Mouse (Mus musculus): Measurements from ENCODE around the gene Rab22a. TPM values are rescaled to one million over a fixed set of nuclear protein-coding genes. Genes with fewer than 3 reads are reported as not detected.

Gene Rab22a
- total RNA-seq, 1 experiment: 10.9 TPM

GRCm38 (mm10) chr2:173691748-173692147 lies 32.2 kb downstream of the Rab22a start:
- TF ChIP-seq CHD2 (IDR thresholded peaks at IDR 0.05; ENCODE audit: low read depth, low read length) (no peak), ZC3H11A (IDR thresholded peaks at IDR 0.05; ENCODE audit: borderline replicate concordance, low read depth, low read length) (no peak), MAFK (IDR thresholded peaks at IDR 0.05; ENCODE audit: insufficient read depth, low read depth, low read length) (no peak)
- Histone ChIP-seq H3K9me3 (ENCODE audit: control insufficient read depth, insufficient read depth, low read depth, low read length) (no peaks in the 10 kb centered on the region), H3K27ac (ENCODE audit: insufficient read depth, low read depth, low read length, poor library complexity, severe bottlenecking) (no peak overlapping the region), H3K9ac (ENCODE audit: insufficient read depth, low read depth, low read length, poor library complexity, severe bottlenecking) (no peak overlapping the region), H3K36me3 (ENCODE audit: control insufficient read depth, insufficient read depth, low read length, poor library complexity, severe bottlenecking) (peaks cover 26% of the 10 kb centered on the region), H3K4me1 (ENCODE audit: control insufficient read depth in 2 of 2, insufficient read depth in 2 of 2, low read length in 2 of 2, poor library complexity in 1 of 2) (no peaks in the 10 kb centered on the region), H3K4me3 (ENCODE audit: insufficient read depth in 1 of 2, low read depth in 1 of 2, low read length in 2 of 2, poor library complexity in 1 of 2, severe bottlenecking in 1 of 2) (no peak overlapping the region)
- DNase-seq (ENCODE audit: low read depth, low spot score): no peak
- in situ Hi-C loops (cut with MboI; ENCODE audit: low sequenced_read_pairs in 2 of 2, unreplicated experiment in 2 of 2): no loop called here

- in situ Hi-C loops (cut with MboI; ENCODE audit: low sequenced_read_pairs in 2 of 2, unreplicated experiment in 2 of 2): no loop called here
- Histone ChIP-seq H3K36me3 (ENCODE audit: control insufficient read depth, insufficient read depth, low read length, poor library complexity, severe bottlenecking) (peaks cover 28% of the 10 kb centered on the region), H3K9me3 (ENCODE audit: control insufficient read depth, insufficient read depth, low read depth, low read length) (no peaks in the 10 kb centered on the region), H3K9ac (ENCODE audit: insufficient read depth, low read depth, low read length, poor library complexity, severe bottlenecking) (no peak overlapping the region), H3K27ac (ENCODE audit: insufficient read depth, low read depth, low read length, poor library complexity, severe bottlenecking) (no peak overlapping the region), H3K4me3 (ENCODE audit: insufficient read depth in 1 of 2, low read depth in 1 of 2, low read length in 2 of 2, poor library complexity in 1 of 2, severe bottlenecking in 1 of 2) (no peak overlapping the region), H3K4me1 (ENCODE audit: control insufficient read depth in 2 of 2, insufficient read depth in 2 of 2, low read length in 2 of 2, poor library complexity in 1 of 2) (no peaks in the 10 kb centered on the region)
- no peak for DNase-seq (ENCODE audit: low read depth, low spot score)
- TF ChIP-seq HCFC1 (IDR thresholded peaks at IDR 0.05; ENCODE audit: borderline replicate concordance, insufficient read depth, low read length) (no peak), ZC3H11A (IDR thresholded peaks at IDR 0.05; ENCODE audit: borderline replicate concordance, low read depth, low read length) (no peak), ZNF384 (IDR thresholded peaks at IDR 0.05; ENCODE audit: low read depth, low read length) (no peak), CHD2 (IDR thresholded peaks at IDR 0.05; ENCODE audit: low read depth, low read length) (no peak), MAFK (IDR thresholded peaks at IDR 0.05; ENCODE audit: insufficient read depth, low read depth, low read length) (no peak)
Measured at GRCm38 (mm10) chr2:173692693-173693092, 33.1 kb downstream of the Rab22a start.

GRCm38 (mm10) chr2:173698850-173699249 lies 39.3 kb downstream of the Rab22a start:
- H3K27ac ChIP-seq (ENCODE audit: insufficient read depth, low read depth, low read length, poor library complexity, severe bottlenecking): peak overlapping the region; percentile 42; the same call in 1 of the 2 replicates
- TF ChIP-seq HCFC1 (IDR thresholded peaks at IDR 0.05; ENCODE audit: borderline replicate concordance, insufficient read depth, low read length) (no peak), ZNF384 (IDR thresholded peaks at IDR 0.05; ENCODE audit: low read depth, low read length) (no peak), CHD2 (IDR thresholded peaks at IDR 0.05; ENCODE audit: low read depth, low read length) (no peak), ZC3H11A (IDR thresholded peaks at IDR 0.05; ENCODE audit: borderline replicate concordance, low read depth, low read length) (no peak), MAFK (IDR thresholded peaks at IDR 0.05; ENCODE audit: insufficient read depth, low read depth, low read length) (no peak)
- in situ Hi-C loops (cut with MboI; ENCODE audit: low sequenced_read_pairs in 2 of 2, unreplicated experiment in 2 of 2): no loop called here

GRCm38 (mm10) chr2:173702096-173702866 lies 42.7 kb downstream of the Rab22a start:
- peaks cover 27% of the 10 kb centered on the region; the same call in 1 of the 2 replicates for H3K36me3 ChIP-seq (ENCODE audit: control insufficient read depth, insufficient read depth, low read length, poor library complexity, severe bottlenecking)
- H3K9ac ChIP-seq (ENCODE audit: insufficient read depth, low read depth, low read length, poor library complexity, severe bottlenecking): no peak overlapping the region
- no peaks in the 10 kb centered on the region for H3K9me3 ChIP-seq (ENCODE audit: control insufficient read depth, insufficient read depth, low read depth, low read length)
- no peak overlapping the region for H3K27ac ChIP-seq (ENCODE audit: insufficient read depth, low read depth, low read length, poor library complexity, severe bottlenecking)
- no peaks in the 10 kb centered on the region for H3K4me1 ChIP-seq (ENCODE audit: control insufficient read depth in 2 of 2, insufficient read depth in 2 of 2, low read length in 2 of 2, poor library complexity in 1 of 2)
- in situ Hi-C loops (cut with MboI; ENCODE audit: low sequenced_read_pairs in 2 of 2, unreplicated experiment in 2 of 2): no loop called here
- TF ChIP-seq ZNF384 (IDR thresholded peaks at IDR 0.05; ENCODE audit: low read depth, low read length) (no peak), MAFK (IDR thresholded peaks at IDR 0.05; ENCODE audit: insufficient read depth, low read depth, low read length) (no peak), CHD2 (IDR thresholded peaks at IDR 0.05; ENCODE audit: low read depth, low read length) (no peak), HCFC1 (IDR thresholded peaks at IDR 0.05; ENCODE audit: borderline replicate concordance, insufficient read depth, low read length) (no peak), ZC3H11A (IDR thresholded peaks at IDR 0.05; ENCODE audit: borderline replicate concordance, low read depth, low read length) (no peak)
- no peak overlapping the region for H3K4me3 ChIP-seq (ENCODE audit: insufficient read depth in 1 of 2, low read depth in 1 of 2, low read length in 2 of 2, poor library complexity in 1 of 2, severe bottlenecking in 1 of 2)
- no peak for DNase-seq (ENCODE audit: low read depth, low spot score)

More at GRCm38 (mm10) chr2:173698850-173699249, 39.3 kb downstream of the Rab22a start:
- H3K9ac ChIP-seq (ENCODE audit: insufficient read depth, low read depth, low read length, poor library complexity, severe bottlenecking): no peak overlapping the region
- peaks cover 35% of the 10 kb centered on the region for H3K36me3 ChIP-seq (ENCODE audit: control insufficient read depth, insufficient read depth, low read length, poor library complexity, severe bottlenecking)
- no peaks in the 10 kb centered on the region for H3K4me1 ChIP-seq (ENCODE audit: control insufficient read depth in 2 of 2, insufficient read depth in 2 of 2, low read length in 2 of 2, poor library complexity in 1 of 2)
- H3K9me3 ChIP-seq (ENCODE audit: control insufficient read depth, insufficient read depth, low read depth, low read length): no peaks in the 10 kb centered on the region
- DNase-seq (ENCODE audit: low read depth, low spot score): no peak
- no peak overlapping the region for H3K4me3 ChIP-seq (ENCODE audit: insufficient read depth in 1 of 2, low read depth in 1 of 2, low read length in 2 of 2, poor library complexity in 1 of 2, severe bottlenecking in 1 of 2)

All from ES-E14 (cell line).